Mouse (Mus musculus): ENCODE results near the gene Tex2. TPM values are rescaled to one million over a fixed set of nuclear protein-coding genes. Genes with fewer than 3 reads are reported as not detected.

Tex2 gene
- polyA plus RNA-seq, 1 experiment from 2014 or later = 7.4 TPM

GRCm38 (mm10) chr11:106558008-106558407 lies 55.2 kb downstream of the Tex2 start:
- ATAC-seq (replicated peaks; ENCODE audit: insufficient number of reproducible peaks, low FRiP score, low TSS enrichment, low read depth) (no peak), DNase-seq (ENCODE audit: low spot score) (no peak)
- Histone ChIP-seq H3K9ac (replicated peaks; ENCODE audit: low read length) (no peak overlapping the region), H3K9me3 (replicated peaks; ENCODE audit: control insufficient read depth, low read length) (no peaks in the 10 kb centered on the region), H3K4me3 (ENCODE audit: low read depth, low read length) (no peak overlapping the region), H3K36me3 (replicated peaks; ENCODE audit: control insufficient read depth, insufficient read depth, low read depth, low read length) (no peaks in the 10 kb centered on the region), H3K27me3 (ENCODE audit: control insufficient read depth, insufficient read depth, low read length) (no peaks in the 10 kb centered on the region), H3K27ac (replicated peaks; ENCODE audit: low read depth, low read length) (no peak overlapping the region), H3K4me1 (ENCODE audit: control insufficient read depth, insufficient read depth, low read length) (no peaks in the 10 kb centered on the region; the same call in 1 of the 2 replicates), H3K4me2 (ENCODE audit: low read depth, low read length) (no peak overlapping the region)
- 40% methylated on average over 4 of the region's 4 CpGs for WGBS

- H3K9ac ChIP-seq (replicated peaks; ENCODE audit: low read length) = no peak overlapping the region
- no peak for DNase-seq (ENCODE audit: low spot score)
- H3K4me2 ChIP-seq (ENCODE audit: low read depth, low read length) = no peak overlapping the region
- H3K27me3 ChIP-seq (ENCODE audit: control insufficient read depth, insufficient read depth, low read length) = no peaks in the 10 kb centered on the region
- no peaks in the 10 kb centered on the region for H3K9me3 ChIP-seq (replicated peaks; ENCODE audit: control insufficient read depth, low read length)
- ATAC-seq (replicated peaks; ENCODE audit: insufficient number of reproducible peaks, low FRiP score, low TSS enrichment, low read depth) = no peak
- no peaks in the 10 kb centered on the region for H3K36me3 ChIP-seq (replicated peaks; ENCODE audit: control insufficient read depth, insufficient read depth, low read depth, low read length)
- H3K4me3 ChIP-seq (ENCODE audit: low read depth, low read length) = no peak overlapping the region
- H3K4me1 ChIP-seq (ENCODE audit: control insufficient read depth, insufficient read depth, low read length) = no peaks in the 10 kb centered on the region; the same call in 1 of the 2 replicates
- WGBS = 64% methylated on average over 7 of the region's 7 CpGs
- H3K27ac ChIP-seq (replicated peaks; ENCODE audit: low read depth, low read length) = no peak overlapping the region
Measured at GRCm38 (mm10) chr11:106557398-106557797, 55.8 kb downstream of the Tex2 start.

GRCm38 (mm10) chr11:106556689-106557088 lies 56.5 kb downstream of the Tex2 start:
- H3K4me2 ChIP-seq (ENCODE audit: low read depth, low read length) = no peak overlapping the region
- no peaks in the 10 kb centered on the region for H3K27me3 ChIP-seq (ENCODE audit: control insufficient read depth, insufficient read depth, low read length)
- H3K4me3 ChIP-seq (ENCODE audit: low read depth, low read length) = no peak overlapping the region
- H3K4me1 ChIP-seq (ENCODE audit: control insufficient read depth, insufficient read depth, low read length) = no peaks in the 10 kb centered on the region; the same call in 1 of the 2 replicates
- no peaks in the 10 kb centered on the region for H3K36me3 ChIP-seq (replicated peaks; ENCODE audit: control insufficient read depth, insufficient read depth, low read depth, low read length)
- DNase-seq (ENCODE audit: low spot score) (no peak), ATAC-seq (replicated peaks; ENCODE audit: insufficient number of reproducible peaks, low FRiP score, low TSS enrichment, low read depth) (no peak)
- H3K9me3 ChIP-seq (replicated peaks; ENCODE audit: control insufficient read depth, low read length) = no peaks in the 10 kb centered on the region
- H3K27ac ChIP-seq (replicated peaks; ENCODE audit: low read depth, low read length) = no peak overlapping the region
- no peak overlapping the region for H3K9ac ChIP-seq (replicated peaks; ENCODE audit: low read length)
- WGBS = 61% methylated on average over 4 of the region's 4 CpGs

- Histone ChIP-seq H3K9ac (replicated peaks; ENCODE audit: low read length) (no peak overlapping the region), H3K4me2 (ENCODE audit: low read depth, low read length) (no peak overlapping the region), H3K36me3 (replicated peaks; ENCODE audit: control insufficient read depth, insufficient read depth, low read depth, low read length) (no peaks in the 10 kb centered on the region)
Measured at GRCm38 (mm10) chr11:106555805-106556615, 57.2 kb downstream of the Tex2 start.

GRCm38 (mm10) chr11:106550398-106550797 lies 62.8 kb downstream of the Tex2 start:
- Histone ChIP-seq H3K4me1 (ENCODE audit: control insufficient read depth, insufficient read depth, low read length) (no peaks in the 10 kb centered on the region), H3K9me3 (replicated peaks; ENCODE audit: control insufficient read depth, low read length) (no peaks in the 10 kb centered on the region), H3K4me3 (ENCODE audit: low read depth, low read length) (no peak overlapping the region), H3K4me2 (ENCODE audit: low read depth, low read length) (no peak overlapping the region), H3K9ac (replicated peaks; ENCODE audit: low read length) (no peak overlapping the region), H3K27me3 (ENCODE audit: control insufficient read depth, insufficient read depth, low read length) (no peaks in the 10 kb centered on the region), H3K36me3 (replicated peaks; ENCODE audit: control insufficient read depth, insufficient read depth, low read depth, low read length) (no peaks in the 10 kb centered on the region), H3K27ac (replicated peaks; ENCODE audit: low read depth, low read length) (no peak overlapping the region)
- no peak for DNase-seq (ENCODE audit: low spot score)
- no peak for ATAC-seq (replicated peaks; ENCODE audit: insufficient number of reproducible peaks, low FRiP score, low TSS enrichment, low read depth)
- 92% methylated on average over 3 of the region's 4 CpGs for WGBS

More at GRCm38 (mm10) chr11:106555805-106556615, 57.2 kb downstream of the Tex2 start:
- DNase-seq (ENCODE audit: low spot score) (no peak), ATAC-seq (replicated peaks; ENCODE audit: insufficient number of reproducible peaks, low FRiP score, low TSS enrichment, low read depth) (no peak)
- Histone ChIP-seq H3K4me1 (ENCODE audit: control insufficient read depth, insufficient read depth, low read length) (no peaks in the 10 kb centered on the region; the same call in 1 of the 2 replicates), H3K27ac (replicated peaks; ENCODE audit: low read depth, low read length) (no peak overlapping the region; the same call in 1 of the 2 replicates), H3K9me3 (replicated peaks; ENCODE audit: control insufficient read depth, low read length) (no peaks in the 10 kb centered on the region), H3K27me3 (ENCODE audit: control insufficient read depth, insufficient read depth, low read length) (no peaks in the 10 kb centered on the region), H3K4me3 (ENCODE audit: low read depth, low read length) (no peak overlapping the region)
- 46% methylated on average over 10 of the region's 10 CpGs for WGBS

- Histone ChIP-seq H3K4me2 (ENCODE audit: low read depth, low read length) (no peak overlapping the region), H3K4me3 (ENCODE audit: low read depth, low read length) (no peak overlapping the region), H3K4me1 (ENCODE audit: control insufficient read depth, insufficient read depth, low read length) (no peaks in the 10 kb centered on the region), H3K9ac (replicated peaks; ENCODE audit: low read length) (no peak overlapping the region), H3K27ac (replicated peaks; ENCODE audit: low read depth, low read length) (no peak overlapping the region), H3K36me3 (replicated peaks; ENCODE audit: control insufficient read depth, insufficient read depth, low read depth, low read length) (0 out of 2 replicates have a peak, but pooled peaks cover 2% of the 10 kb centered on the region), H3K27me3 (ENCODE audit: control insufficient read depth, insufficient read depth, low read length) (no peaks in the 10 kb centered on the region), H3K9me3 (replicated peaks; ENCODE audit: control insufficient read depth, low read length) (no peaks in the 10 kb centered on the region)
- WGBS = 94% methylated on average over 4 of the region's 4 CpGs
- ATAC-seq (replicated peaks; ENCODE audit: insufficient number of reproducible peaks, low FRiP score, low TSS enrichment, low read depth) (no peak), DNase-seq (ENCODE audit: low spot score) (no peak)
Measured at GRCm38 (mm10) chr11:106546081-106546480, 67.1 kb downstream of the Tex2 start.

- no peak for ATAC-seq (replicated peaks; ENCODE audit: insufficient number of reproducible peaks, low FRiP score, low TSS enrichment, low read depth)
- no peak for DNase-seq (ENCODE audit: low spot score)
- Histone ChIP-seq H3K27ac (replicated peaks; ENCODE audit: low read depth, low read length) (no peak overlapping the region), H3K4me1 (ENCODE audit: control insufficient read depth, insufficient read depth, low read length) (no peaks in the 10 kb centered on the region), H3K9me3 (replicated peaks; ENCODE audit: control insufficient read depth, low read length) (no peaks in the 10 kb centered on the region), H3K27me3 (ENCODE audit: control insufficient read depth, insufficient read depth, low read length) (no peaks in the 10 kb centered on the region), H3K36me3 (replicated peaks; ENCODE audit: control insufficient read depth, insufficient read depth, low read depth, low read length) (0 out of 2 replicates have a peak, but pooled peaks cover 2% of the 10 kb centered on the region), H3K4me2 (ENCODE audit: low read depth, low read length) (no peak overlapping the region), H3K9ac (replicated peaks; ENCODE audit: low read length) (no peak overlapping the region), H3K4me3 (ENCODE audit: low read depth, low read length) (no peak overlapping the region)
- 89% methylated on average over 9 of the region's 9 CpGs for WGBS
Measured at GRCm38 (mm10) chr11:106544916-106545315, 68.3 kb downstream of the Tex2 start.

- Histone ChIP-seq H3K9ac (replicated peaks; ENCODE audit: low read length) (no peak overlapping the region), H3K27me3 (ENCODE audit: control insufficient read depth, insufficient read depth, low read length) (no peaks in the 10 kb centered on the region)
- ATAC-seq (replicated peaks; ENCODE audit: insufficient number of reproducible peaks, low FRiP score, low TSS enrichment, low read depth) = no peak
Measured at GRCm38 (mm10) chr11:106544133-106544532, 69.1 kb downstream of the Tex2 start.

More at GRCm38 (mm10) chr11:106544133-106544532, 69.1 kb downstream of the Tex2 start:
- H3K27ac ChIP-seq (replicated peaks; ENCODE audit: low read depth, low read length) = no peak overlapping the region
- 83% methylated on average over 11 of the region's 11 CpGs for WGBS
- no peak overlapping the region for H3K4me2 ChIP-seq (ENCODE audit: low read depth, low read length)
- H3K9me3 ChIP-seq (replicated peaks; ENCODE audit: control insufficient read depth, low read length) = no peaks in the 10 kb centered on the region
- no peak overlapping the region for H3K4me3 ChIP-seq (ENCODE audit: low read depth, low read length)
- H3K4me1 ChIP-seq (ENCODE audit: control insufficient read depth, insufficient read depth, low read length) = no peaks in the 10 kb centered on the region
- DNase-seq (ENCODE audit: low spot score) = no peak
- 0 out of 2 replicates have a peak, but pooled peaks cover 2% of the 10 kb centered on the region for H3K36me3 ChIP-seq (replicated peaks; ENCODE audit: control insufficient read depth, insufficient read depth, low read depth, low read length)
